Mouse (Mus musculus) megakaryocyte progenitor cell, adult 5-6 weeks (primary cell): ENCODE measurements at regions not wholly inside any gene's neighbourhood (a gene's known extent, or its start where the extent isn't known, plus 50 kb on each side); places are given as distances from the start of the nearest gene placed in this dataset.

Source experiments
- ATAC-seq: replicated peaks from 2 replicates; pipeline ENCODE4 v1.8.0; 2016; ENCODE audit warnings: mild to moderate bottlenecking, moderate TSS enrichment, inconsistent platforms; ENCODE audit not compliant: poor library complexity

GRCm38 (mm10) chr2:77358176-77358575 lies 77.8 kb upstream of the Sestd1 start:
- no peak for ATAC-seq

- ATAC-seq = no peak
Measured at GRCm38 (mm10) chr2:77356798-77357197, 76.4 kb upstream of the Sestd1 start.

- ATAC-seq = no peak
Measured at GRCm38 (mm10) chr2:77351987-77352628, 71.7 kb upstream of the Sestd1 start.

GRCm38 (mm10) chr2:77347027-77347426 lies 66.6 kb upstream of the Sestd1 start:
- ATAC-seq = no peak

- ATAC-seq = peak; percentile 45; the same call in 1 of the 2 replicates
Measured at GRCm38 (mm10) chr2:77343736-77344440, 63.5 kb upstream of the Sestd1 start.

- ATAC-seq = no peak
Measured at GRCm38 (mm10) chr2:77342416-77342815, 62.0 kb upstream of the Sestd1 start.

- peak; percentile 100 for ATAC-seq
Measured at GRCm38 (mm10) chr2:77341575-77342332, 61.4 kb upstream of the Sestd1 start.

- ATAC-seq = no peak
Measured at GRCm38 (mm10) chr2:77340076-77340475, 59.7 kb upstream of the Sestd1 start.

- no peak for ATAC-seq
Measured at GRCm38 (mm10) chr2:77337786-77338406, 57.5 kb upstream of the Sestd1 start.

GRCm38 (mm10) chr2:77337318-77337717 lies 56.9 kb upstream of the Sestd1 start:
- no peak for ATAC-seq

GRCm38 (mm10) chr2:77336810-77337209 lies 56.4 kb upstream of the Sestd1 start:
- ATAC-seq = no peak

GRCm38 (mm10) chr2:77334706-77335105 lies 54.3 kb upstream of the Sestd1 start:
- no peak for ATAC-seq

GRCm38 (mm10) chr2:77333394-77334079 lies 53.1 kb upstream of the Sestd1 start:
- ATAC-seq = no peak
